Mouse (Mus musculus) heart, postnatal 0 days (tissue): ENCODE results near the gene Cd80.

Experiments used
- CTCF ChIP-seq: IDR thresholded peaks from 2 replicates; pipeline ENCODE4 v1.5.1; 2016; ENCODE audit warnings: antibody characterized with exemption, control low read depth, low read depth
- EP300 ChIP-seq: IDR thresholded peaks from 2 replicates; pipeline ENCODE4 v1.6.1; 2016; ENCODE audit warnings: antibody characterized with exemption, low read depth

DNA sequence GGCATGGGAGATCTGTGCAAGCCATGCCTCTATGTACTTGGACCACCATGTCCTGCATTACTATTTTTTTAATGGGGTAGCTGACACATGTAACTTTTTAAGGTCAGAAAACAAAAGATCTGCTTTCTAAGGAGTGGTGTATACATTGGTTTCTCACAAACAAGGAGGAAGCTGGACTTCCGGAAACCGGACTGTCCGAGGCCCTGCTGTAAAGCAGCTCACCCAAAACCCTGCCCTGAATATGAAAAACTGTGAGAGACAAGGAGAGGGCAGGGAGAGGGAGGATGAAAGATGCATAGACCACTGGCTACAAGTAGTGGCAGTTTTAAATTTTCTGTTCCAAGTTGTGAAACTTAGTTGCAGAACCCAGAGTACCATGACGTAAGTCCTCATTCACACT lies 4.6 kb downstream of the Cd80 start:
- TF ChIP-seq EP300 (no peak), CTCF (no peak)
